7 mouse cellular contexts compared by ENCODE assay signal in the genomic region with DNA sequence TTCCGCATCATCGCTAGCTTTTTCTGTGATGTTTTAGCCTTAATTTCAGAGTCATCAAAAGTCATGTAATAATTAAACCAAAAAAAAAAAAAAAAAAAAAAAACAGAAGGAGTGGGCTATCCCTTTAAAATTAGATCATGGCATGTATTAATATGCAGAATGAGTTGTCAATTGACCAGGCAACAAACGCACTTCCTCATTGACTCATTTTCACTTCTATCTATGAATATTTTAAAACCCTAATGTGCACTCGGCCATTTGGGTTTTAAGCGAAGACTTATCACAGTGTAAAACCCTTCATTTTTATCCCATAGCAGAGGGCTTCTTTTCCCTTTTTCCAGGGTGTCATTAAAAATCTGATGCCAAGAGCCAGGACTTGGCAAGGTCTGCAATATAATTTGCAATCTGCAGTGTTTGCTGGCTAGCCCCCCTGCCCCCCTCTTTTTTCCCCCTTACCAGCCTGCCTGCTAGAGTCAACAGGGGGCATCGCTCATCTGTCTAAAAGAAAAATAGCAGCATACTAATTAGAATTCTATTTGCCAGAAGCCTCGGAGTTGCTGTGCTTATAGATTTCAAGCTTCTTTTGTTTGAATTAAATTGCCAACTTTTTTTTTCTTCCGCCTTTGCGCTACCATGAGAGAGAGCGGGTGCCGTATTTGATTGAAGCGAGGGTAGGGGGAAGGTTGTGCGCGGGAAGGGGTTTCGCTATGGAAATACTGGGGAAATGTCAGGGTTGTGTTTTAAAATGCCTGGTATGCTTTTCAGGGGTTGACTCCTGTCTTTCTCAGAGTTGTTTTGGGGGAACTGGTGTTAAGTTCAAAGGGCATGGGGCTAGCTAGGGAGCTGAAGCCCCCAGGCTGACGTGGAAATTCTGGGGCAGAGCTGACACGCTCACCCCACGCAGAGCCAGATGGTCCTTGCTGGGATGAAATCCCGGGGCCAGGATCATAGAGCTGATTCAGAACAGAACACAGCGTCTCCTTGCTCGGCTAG.
DNase-seq lines count a peak whose midpoint lies in the region; ATAC-seq lines count a peak whose summit lies in the region.

No protein-coding gene starts in this region.

- WGBS in lung, embryonic 15.5 days: 18% methylated on average over 21 of the region's 21 CpGs
- WGBS in forebrain, embryonic 14.5 days: 2% methylated on average over 21 of the region's 21 CpGs
- 7% methylated on average over 21 of the region's 21 CpGs for WGBS in midbrain, embryonic 14.5 days

- H3K27me3 ChIP-seq in lung, embryonic 15.5 days: peaks cover 6% of the 10 kb centered on the region; the same call in 1 of the 2 replicates
- peaks cover 9% of the 10 kb centered on the region; the same call in 1 of the 2 replicates for H3K27me3 ChIP-seq in forebrain, embryonic 14.5 days (replicated peaks; ENCODE audit: control insufficient read depth, insufficient read depth, low read length)
- H3K27me3 ChIP-seq in midbrain, embryonic 14.5 days (ENCODE audit: control insufficient read depth, insufficient read depth, low read length): peaks cover 80% of the 10 kb centered on the region

- no peaks in the 10 kb centered on the region for H3K36me3 ChIP-seq in lung, embryonic 15.5 days
- H3K36me3 ChIP-seq in forebrain, embryonic 14.5 days (ENCODE audit: control insufficient read depth, insufficient read depth, low read length): no peaks in the 10 kb centered on the region
- H3K36me3 ChIP-seq in midbrain, embryonic 14.5 days (ENCODE audit: control insufficient read depth, insufficient read depth, low read length): no peaks in the 10 kb centered on the region

- no peak for ATAC-seq in lung, embryonic 15.5 days (ENCODE audit: borderline replicate concordance, extremely low read depth, low FRiP score, low TSS enrichment)
- ATAC-seq in forebrain, embryonic 14.5 days: peak; percentile 85
- ATAC-seq in midbrain, embryonic 14.5 days (ENCODE audit: low FRiP score, low TSS enrichment): peak; percentile 58; the same call in 1 of the 2 replicates
- ATAC-seq in erythroid progenitor cell, adult 5-6 weeks (replicated peaks; ENCODE audit: low FRiP score, poor library complexity, severe bottlenecking): no peak

- peak overlapping the region; percentile 38 for H3K4me3 ChIP-seq in lung, embryonic 15.5 days
- peak overlapping the region; percentile 31 for H3K4me3 ChIP-seq in forebrain, embryonic 14.5 days (ENCODE audit: low read depth, low read length)
- peak overlapping the region; percentile 26 for H3K4me3 ChIP-seq in midbrain, embryonic 14.5 days (replicated peaks; ENCODE audit: low read depth, low read length)

- peak overlapping the region; percentile 76 for H3K4me2 ChIP-seq in lung, embryonic 15.5 days
- peak overlapping the region; percentile 65 for H3K4me2 ChIP-seq in forebrain, embryonic 14.5 days (ENCODE audit: low read length)
- H3K4me2 ChIP-seq in midbrain, embryonic 14.5 days (ENCODE audit: low read length): peak overlapping the region; percentile 59

- no peak overlapping the region for H3K27ac ChIP-seq in lung, embryonic 15.5 days
- peak overlapping the region; percentile 90 for H3K27ac ChIP-seq in forebrain, embryonic 14.5 days (ENCODE audit: low read depth, low read length)
- peak overlapping the region; percentile 77 for H3K27ac ChIP-seq in midbrain, embryonic 14.5 days (replicated peaks; ENCODE audit: low read depth, low read length)

- H3K9ac ChIP-seq in lung, embryonic 15.5 days: peak overlapping the region; percentile 37
- H3K9ac ChIP-seq in forebrain, embryonic 14.5 days (ENCODE audit: low read length): peak overlapping the region; percentile 64
- 0 out of 2 replicates have a peak overlapping the region, but pooled peaks have one; percentile 37 for H3K9ac ChIP-seq in midbrain, embryonic 14.5 days (replicated peaks; ENCODE audit: low read length)

- no peak for DNase-seq in lung, adult 18-20 months
- DNase-seq in forebrain, embryonic 14.5 days (ENCODE audit: low spot score): peak; percentile 95
- peak; percentile 15 to 25 for DNase-seq in layer of hippocampus, adult 8-10 months (ENCODE audit: low spot score in 2 of 2)
- DNase-seq in midbrain, embryonic 14.5 days: peak; percentile 72
- DNase-seq in thymus, postnatal 4 days: no peak

- H3K4me1 ChIP-seq in lung, embryonic 15.5 days: peaks cover 7% of the 10 kb centered on the region; the same call in 1 of the 2 replicates
- peaks cover 16% of the 10 kb centered on the region; the same call in 1 of the 2 replicates for H3K4me1 ChIP-seq in forebrain, embryonic 14.5 days (ENCODE audit: control insufficient read depth, insufficient read depth, low read length)
- peaks cover 5% of the 10 kb centered on the region; the same call in 1 of the 2 replicates for H3K4me1 ChIP-seq in midbrain, embryonic 14.5 days (ENCODE audit: control insufficient read depth, insufficient read depth, low read length)

- H3K9me3 ChIP-seq in lung, embryonic 15.5 days: no peaks in the 10 kb centered on the region
- no peaks in the 10 kb centered on the region for H3K9me3 ChIP-seq in forebrain, embryonic 14.5 days (replicated peaks; ENCODE audit: control insufficient read depth, low read length)
- no peaks in the 10 kb centered on the region for H3K9me3 ChIP-seq in midbrain, embryonic 14.5 days (ENCODE audit: control insufficient read depth, low read length)

Comparison
In these comparisons a context has a peak if more than half of its experiments do, and no peak if none do; other contexts are left out.
1. ATAC-seq: peak in forebrain, embryonic 14.5 days (single experiment) and midbrain, embryonic 14.5 days (single experiment); none in lung, embryonic 15.5 days (single experiment) and erythroid progenitor cell, adult 5-6 weeks (single experiment).
2. DNase-seq: peak in forebrain, embryonic 14.5 days (single experiment), layer of hippocampus, adult 8-10 months (2 of 2) and midbrain, embryonic 14.5 days (single experiment); none in lung, adult 18-20 months (0 of 2) and thymus, postnatal 4 days (single experiment).
3. Peak in every context shown above with its lines, with median percentiles within 50 percentile points of each other: H3K4me2 ChIP-seq, H3K4me3 ChIP-seq and H3K9ac ChIP-seq.